Mouse (Mus musculus) limb, embryonic 14.5 days (tissue): ENCODE data around the gene 4931409K22Rik. TPM values are rescaled to one million over a fixed set of nuclear protein-coding genes. Genes with fewer than 3 reads are reported as not detected.

Source experiments
- ATAC-seq: fragments of 200-750 bp; cut with Nextera tagmentation; 2 replicates; pipeline ENCODE4 v1.8.0; 2017; ENCODE audit warnings: low read depth, moderate number of reproducible peaks, moderate TSS enrichment; ENCODE audit not compliant: low FRiP score
- DNase-seq: peaks from one replicate; pipeline ENCODE4 v3.0.0-alpha.2; 2015; ENCODE audit warnings: low spot score
- H3K27ac ChIP-seq: fragments of 300-500 bp; sonication (generic); replicated peaks from 2 replicates; pipeline ENCODE4 v1.5.1; 2014; ENCODE audit warnings: low read depth, mild to moderate bottlenecking, low read length, moderate library complexity, mixed read lengths
- H3K27me3 ChIP-seq: fragments of 300-500 bp; sonication (generic); 2 replicates; pipeline ENCODE4 v1.6.1; 2014; ENCODE audit warnings: low read length, mixed read lengths; ENCODE audit not compliant: control insufficient read depth, insufficient read depth
- H3K36me3 ChIP-seq: fragments of 300-500 bp; sonication (generic); 2 replicates; pipeline ENCODE4 v1.6.1; 2014; ENCODE audit warnings: mild to moderate bottlenecking, low read length, moderate library complexity, mixed read lengths; ENCODE audit not compliant: control insufficient read depth, insufficient read depth
- H3K4me1 ChIP-seq: fragments of 300-500 bp; sonication (generic); 2 replicates; pipeline ENCODE4 v1.6.1; 2014; ENCODE audit warnings: antibody characterized with exemption, low read length, mixed read lengths; ENCODE audit not compliant: control insufficient read depth, insufficient read depth
- H3K4me2 ChIP-seq: fragments of 300-500 bp; sonication (generic); replicated peaks from 2 replicates; pipeline ENCODE4 v1.6.1; 2014; ENCODE audit warnings: low read depth, mild to moderate bottlenecking, low read length, moderate library complexity; ENCODE audit not compliant: severe bottlenecking
- H3K4me3 ChIP-seq: fragments of 300-500 bp; sonication (generic); replicated peaks from 2 replicates; pipeline ENCODE4 v1.5.1; 2014; ENCODE audit warnings: low read length
- H3K9ac ChIP-seq: fragments of 300-500 bp; sonication (generic); 2 replicates; pipeline ENCODE4 v1.6.1; 2014; ENCODE audit warnings: mild to moderate bottlenecking, low read depth, low read length, moderate library complexity; ENCODE audit not compliant: severe bottlenecking
- H3K9me3 ChIP-seq: fragments of 300-500 bp; sonication (generic); 2 replicates; pipeline ENCODE4 v1.6.1; 2016; ENCODE audit warnings: low read length; ENCODE audit not compliant: control insufficient read depth
- POLR2A ChIP-seq: fragments of 200-500 bp; IDR thresholded peaks from 2 replicates; pipeline ENCODE4 v1.8.0; 2012; ENCODE audit warnings: inconsistent platforms, mild to moderate bottlenecking, moderate library complexity, borderline replicate concordance; ENCODE audit not compliant: insufficient read depth, insufficient read length; ENCODE audit errors: extremely low read depth
- WGBS: fragments of 180-500 bp; shearing (Covaris S2); extraction: QIAGEN DNeasy Blood & Tissue Kit; methylation state at CpG from one replicate; pipeline ENCODE4 v1.1.7; 2014; 5-methylcytosine and 5-hydroxymethylcytosine counted together
- polyA plus RNA-seq, 2 experiments: library from polyadenylated mRNA; depleted of rRNA in 1 of 2; stranded (reverse) in 1 of 2; unstranded in 1 of 2; fragments of >200 nt; fragmentation: Nextera tagmentation in 1 of 2; extraction: Ambion mirVana in 1 of 2; gene quantifications; 2 replicates each; pipeline versions ENCODE4 v1.2.1 to v1.2.3; 2012 to 2014

The 4931409K22Rik gene
- polyA plus RNA-seq, 2 experiments, result 0.12 to 0.35 TPM

- H3K36me3 ChIP-seq, result peaks cover 52% of the 10 kb centered on the region
- H3K9ac ChIP-seq, result no peak overlapping the region
- H3K9me3 ChIP-seq, result no peaks in the 10 kb centered on the region
- no peak overlapping the region; the same call in 1 of the 2 replicates for H3K4me2 ChIP-seq
- H3K4me3 ChIP-seq, result no peak overlapping the region
- no peak for TF ChIP-seq POLR2A
- H3K27ac ChIP-seq, result no peak overlapping the region
- no peaks in the 10 kb centered on the region for H3K27me3 ChIP-seq
- 22% methylated on average over 11 of the region's 11 CpGs for WGBS
- DNase-seq, result no peak
- peaks cover 37% of the 10 kb centered on the region for H3K4me1 ChIP-seq
- no peak for ATAC-seq
These were observed 40.0 kb upstream of the 4931409K22Rik start for GRCm38 (mm10) chr5:24596519-24597171.

- no peak for DNase-seq
- ATAC-seq, result no peak
These were observed 39.3 kb upstream of the 4931409K22Rik start for GRCm38 (mm10) chr5:24595786-24596380.

GRCm38 (mm10) chr5:24595261-24595660 is 38.7 kb upstream of the 4931409K22Rik start:
- H3K4me3 ChIP-seq, result no peak overlapping the region
- H3K4me1 ChIP-seq, result peaks cover 30% of the 10 kb centered on the region
- no peaks in the 10 kb centered on the region for H3K9me3 ChIP-seq
- 88% methylated on average over 5 of the region's 5 CpGs for WGBS
- DNase-seq (no peak), ATAC-seq (no peak)
- H3K36me3 ChIP-seq, result peaks cover 65% of the 10 kb centered on the region
- H3K9ac ChIP-seq, result no peak overlapping the region
- no peak overlapping the region for H3K4me2 ChIP-seq
- no peak for TF ChIP-seq POLR2A
- H3K27me3 ChIP-seq, result no peaks in the 10 kb centered on the region
- no peak overlapping the region for H3K27ac ChIP-seq

More at GRCm38 (mm10) chr5:24595786-24596380, 39.3 kb upstream of the 4931409K22Rik start:
- Histone ChIP-seq H3K27me3 (no peaks in the 10 kb centered on the region), H3K4me3 (no peak overlapping the region), H3K36me3 (peaks cover 59% of the 10 kb centered on the region), H3K4me2 (no peak overlapping the region), H3K9me3 (no peaks in the 10 kb centered on the region), H3K27ac (no peak overlapping the region), H3K9ac (no peak overlapping the region), H3K4me1 (peaks cover 37% of the 10 kb centered on the region)
- TF ChIP-seq POLR2A, result no peak
- 70% methylated on average over 14 of the region's 14 CpGs for WGBS

GRCm38 (mm10) chr5:24594346-24594745 is 37.7 kb upstream of the 4931409K22Rik start:
- Histone ChIP-seq H3K4me1 (peaks cover 26% of the 10 kb centered on the region), H3K27ac (no peak overlapping the region), H3K4me2 (no peak overlapping the region), H3K9me3 (no peaks in the 10 kb centered on the region), H3K27me3 (no peaks in the 10 kb centered on the region), H3K36me3 (peaks cover 72% of the 10 kb centered on the region), H3K9ac (no peak overlapping the region), H3K4me3 (no peak overlapping the region)
- no peak for DNase-seq
- TF ChIP-seq POLR2A, result no peak
- ATAC-seq, result no peak
- 95% methylated on average over 5 of the region's 5 CpGs for WGBS

GRCm38 (mm10) chr5:24593928-24594327 is 37.3 kb upstream of the 4931409K22Rik start:
- no peak overlapping the region for H3K4me2 ChIP-seq
- H3K4me1 ChIP-seq, result peaks cover 22% of the 10 kb centered on the region
- no peak for TF ChIP-seq POLR2A
- H3K27ac ChIP-seq, result no peak overlapping the region
- no peak for ATAC-seq
- DNase-seq, result no peak
- H3K9me3 ChIP-seq, result no peaks in the 10 kb centered on the region
- peaks cover 76% of the 10 kb centered on the region for H3K36me3 ChIP-seq
- 71% methylated on average over 10 of the region's 10 CpGs for WGBS
- 0 out of 2 replicates have a peak overlapping the region, but pooled peaks have one; percentile 21 for H3K9ac ChIP-seq
- no peak overlapping the region for H3K4me3 ChIP-seq
- H3K27me3 ChIP-seq, result no peaks in the 10 kb centered on the region
